Mouse (Mus musculus): ENCODE results near the gene Hsp90ab1.

Gene Hsp90ab1

DNA sequence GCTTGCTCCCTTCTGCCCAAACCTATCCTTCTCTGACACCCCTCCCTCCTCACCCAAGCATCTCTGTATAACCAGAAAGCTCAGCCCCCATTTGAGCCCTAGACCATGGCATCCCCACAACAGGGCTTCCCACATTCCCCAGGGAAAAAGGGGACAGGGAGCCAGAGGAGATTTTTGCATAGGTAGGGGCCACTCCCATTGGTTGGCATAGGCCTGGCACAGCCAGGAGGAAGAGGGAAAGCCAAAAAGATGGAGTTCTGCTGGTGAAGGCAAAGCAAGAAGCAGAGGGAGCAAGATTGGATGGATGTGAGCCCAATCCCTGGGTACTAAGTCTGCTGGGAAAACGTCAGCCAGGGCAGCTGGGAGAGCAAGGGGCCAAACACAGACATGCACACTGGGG lies 30.0 kb downstream of the Hsp90ab1 start:
- DNase-seq (ENCODE audit: low read depth, low spot score) = no peak

DNA sequence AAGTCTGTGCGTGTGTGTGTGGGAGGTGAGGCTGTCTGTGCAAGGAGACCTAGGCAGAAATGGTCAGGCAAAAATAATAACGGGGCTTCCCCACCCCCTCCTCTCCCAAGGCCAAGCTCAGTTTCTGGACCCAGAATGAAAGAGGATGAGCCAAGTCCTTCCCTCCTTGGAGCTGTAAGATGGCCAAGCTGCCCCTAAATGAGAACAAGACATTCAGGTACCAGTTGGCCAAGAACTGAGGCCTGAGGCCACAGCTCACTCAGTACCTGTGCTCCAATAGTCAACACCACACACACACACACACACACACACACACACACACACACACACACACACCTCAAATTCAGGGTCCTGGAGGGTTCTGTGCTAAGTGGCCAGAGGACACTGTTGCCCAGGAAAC lies 30.4 kb downstream of the Hsp90ab1 start:
- no peak for DNase-seq (ENCODE audit: low read depth, low spot score)

DNA sequence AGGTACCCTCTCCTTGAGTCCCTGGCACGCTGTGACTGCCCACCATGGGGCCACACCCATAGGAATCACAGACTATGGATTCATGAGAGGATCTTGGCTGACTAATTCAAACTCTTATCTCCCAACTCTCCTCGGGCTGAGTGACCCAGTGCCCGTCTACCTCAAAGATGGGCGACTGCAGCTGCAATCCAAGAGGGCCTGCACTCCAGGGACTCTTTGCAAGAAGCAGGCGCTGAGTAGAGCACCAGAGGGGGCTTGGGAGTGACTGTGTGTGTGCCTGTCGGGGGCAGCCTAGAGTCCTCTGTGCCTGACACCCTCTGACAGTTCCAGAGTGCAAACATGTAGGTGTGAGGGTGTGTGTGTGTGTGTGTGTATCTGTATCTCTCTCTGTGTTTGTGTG lies 30.9 kb downstream of the Hsp90ab1 start:
- DNase-seq (ENCODE audit: low read depth, low spot score) = no peak

DNA sequence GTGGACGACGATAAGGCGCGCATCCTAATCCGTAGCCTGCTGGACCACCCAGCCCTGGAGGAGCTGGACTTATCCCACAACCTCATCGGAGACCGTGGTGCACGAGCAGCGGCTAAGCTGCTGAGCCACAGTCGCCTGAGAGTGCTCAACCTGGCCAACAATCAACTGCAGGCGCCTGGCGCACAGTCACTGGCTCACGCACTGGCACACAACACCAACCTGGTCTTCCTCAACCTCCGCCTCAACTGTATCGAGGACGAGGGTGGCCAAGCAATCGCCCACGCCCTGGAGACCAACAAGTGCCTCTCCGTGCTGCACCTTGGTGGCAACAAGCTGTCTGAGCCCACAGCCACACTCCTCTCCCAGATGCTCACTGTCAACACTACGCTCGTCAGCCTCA lies 33.4 kb downstream of the Hsp90ab1 start:
- no peak for DNase-seq (ENCODE audit: low read depth, low spot score)

DNA sequence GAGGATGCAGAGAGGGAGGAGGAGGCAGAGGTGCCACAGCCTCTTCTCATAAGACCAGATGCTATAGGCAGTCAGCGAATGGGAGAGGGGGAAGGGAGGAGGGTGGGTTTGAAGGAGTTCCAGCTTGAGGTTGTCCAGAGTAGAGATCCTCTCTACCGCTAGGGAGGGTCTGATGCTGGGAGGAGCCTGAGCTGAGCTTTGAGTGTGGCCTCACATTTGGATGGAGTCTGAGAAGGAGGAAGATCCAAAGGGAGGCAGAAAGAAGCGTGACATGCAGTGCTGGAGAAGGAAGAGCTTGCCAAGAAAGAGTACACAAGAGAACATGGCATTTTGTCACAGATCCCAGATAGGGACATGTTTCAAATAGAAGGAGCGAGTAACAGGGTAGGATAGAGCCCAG lies 34.7 kb downstream of the Hsp90ab1 start:
- no peak for DNase-seq (ENCODE audit: low read depth, low spot score)

DNA sequence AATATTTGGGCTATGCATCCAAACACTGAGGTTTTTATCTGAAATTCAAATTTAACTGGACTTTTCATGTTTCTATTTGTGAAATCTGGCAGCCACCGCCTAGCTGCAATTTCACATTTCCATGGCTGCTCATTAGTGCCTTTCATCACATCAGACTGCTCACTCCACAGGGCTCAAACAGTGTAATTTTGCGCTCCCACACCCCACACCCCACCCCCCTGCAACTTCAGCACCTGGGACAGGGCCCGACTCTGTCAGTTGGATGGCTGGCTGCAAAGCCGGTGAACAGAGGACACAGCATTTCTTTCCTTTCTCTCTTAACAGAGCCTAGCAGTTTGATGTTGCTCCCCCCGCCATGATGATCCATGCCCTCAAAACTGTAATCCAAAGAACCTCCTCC lies 36.8 kb downstream of the Hsp90ab1 start:
- no peak for DNase-seq (ENCODE audit: low read depth, low spot score)

DNA sequence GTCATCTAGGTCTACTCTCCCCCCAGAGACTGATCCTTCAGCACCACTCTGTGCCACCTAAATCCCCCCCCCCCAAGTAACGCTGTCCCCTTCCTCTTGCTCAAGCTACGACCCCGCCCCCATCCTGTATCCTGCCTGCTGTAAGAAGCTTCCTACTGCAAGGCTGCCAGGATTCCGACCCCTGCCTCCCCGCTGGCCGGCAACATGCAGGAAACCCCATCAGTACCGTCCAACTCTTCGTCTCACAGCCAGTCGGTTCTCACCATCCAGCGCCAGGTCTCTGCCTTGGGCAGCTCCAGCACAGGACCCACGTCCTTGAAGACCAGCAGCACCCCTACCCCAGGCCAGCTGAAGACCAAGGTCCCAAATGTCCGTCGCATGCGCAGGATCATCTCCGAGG lies 40.2 kb downstream of the Hsp90ab1 start:
- no peak for DNase-seq (ENCODE audit: low read depth, low spot score)

DNA sequence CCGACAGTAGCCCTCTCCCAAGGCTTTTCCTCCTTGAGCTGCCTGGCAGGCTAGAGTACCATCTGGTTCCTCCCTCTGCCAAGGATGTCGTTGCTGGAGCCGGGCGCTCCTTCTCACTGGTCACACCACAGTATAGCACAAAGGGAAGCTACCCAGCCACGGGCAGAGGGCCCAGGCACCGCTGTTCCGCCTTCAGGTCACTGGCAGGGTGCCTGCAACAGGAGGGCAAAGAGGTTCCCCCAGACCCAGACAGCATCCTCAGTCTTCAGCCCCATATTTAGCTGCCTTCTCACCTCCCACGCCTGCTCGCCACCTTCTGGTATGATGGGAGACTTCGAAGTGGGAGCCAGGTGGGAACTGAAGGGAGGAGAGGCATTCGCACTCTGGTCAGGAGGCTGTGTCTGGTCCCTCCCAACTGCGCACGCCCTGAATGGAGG lies 42.7 kb downstream of the Hsp90ab1 start:
- DNase-seq (ENCODE audit: low read depth, low spot score) = no peak

DNA sequence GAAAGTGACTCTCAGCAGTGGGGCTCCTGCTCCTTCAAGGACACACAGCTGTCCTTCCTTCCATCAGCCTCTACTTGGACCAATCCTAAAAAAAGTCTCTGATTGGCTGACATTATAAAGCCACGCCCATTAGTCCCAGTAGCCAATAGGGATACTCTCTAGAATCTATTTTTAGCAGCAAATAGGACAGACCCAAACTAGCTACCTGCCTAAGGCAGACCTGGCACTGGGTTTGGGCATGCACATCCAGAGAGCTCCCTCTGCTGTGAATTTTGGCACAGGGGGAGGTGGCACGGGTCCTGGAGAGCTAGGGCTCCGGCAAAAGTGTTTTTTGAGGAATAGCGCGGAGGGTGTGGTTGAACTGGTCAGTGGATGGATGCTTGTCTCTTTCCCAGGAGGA lies 46.5 kb downstream of the Hsp90ab1 start:
- no peak for DNase-seq (ENCODE audit: low read depth, low spot score)

DNA sequence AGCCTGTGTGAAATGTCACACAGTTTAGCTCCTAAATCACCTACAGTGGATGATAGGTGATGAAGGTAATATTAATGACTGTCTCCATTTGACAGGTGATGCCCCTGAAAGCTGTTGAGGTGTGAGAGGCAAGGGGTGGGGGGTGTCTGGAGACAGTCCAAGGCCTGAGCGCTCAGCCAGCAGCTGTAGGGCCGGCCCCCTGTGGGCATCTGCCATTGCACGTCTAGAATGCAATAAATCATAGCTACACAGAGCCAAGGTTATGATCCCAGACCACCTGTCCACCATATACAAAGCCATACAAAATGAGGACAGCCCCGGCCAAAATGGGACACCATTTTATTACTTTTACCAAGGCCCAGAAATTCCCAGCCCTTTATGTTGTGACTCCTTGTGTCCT lies 48.1 kb downstream of the Hsp90ab1 start:
- no peak for DNase-seq (ENCODE audit: low read depth, low spot score)

DNA sequence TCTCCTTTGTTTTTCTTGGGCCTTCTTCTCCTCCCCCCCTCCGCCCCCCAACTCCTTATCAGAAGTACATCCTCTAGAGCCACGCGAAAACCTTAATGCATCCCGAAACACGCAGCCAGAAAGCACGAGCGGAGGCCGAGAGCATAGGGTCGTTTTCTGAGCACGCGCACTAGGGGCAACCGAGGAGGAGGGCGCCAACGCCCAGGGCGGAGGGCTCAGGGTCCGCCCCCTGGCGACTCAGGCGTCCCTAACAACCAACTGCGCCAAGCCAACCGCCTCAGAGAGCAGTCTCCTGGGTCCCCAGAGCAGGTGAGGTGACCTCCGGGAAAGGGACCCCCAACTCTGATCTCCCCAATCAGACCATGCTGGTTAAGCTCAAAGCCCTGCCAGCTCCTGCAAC lies 49.8 kb downstream of the Hsp90ab1 start, which contains the start of gene Tcte1:
TSS of gene Tcte1 (plus strand) at position 172 of the 400 bp plus-strand sequence.
- DNase-seq (ENCODE audit: low read depth, low spot score) = no peak

DNA sequence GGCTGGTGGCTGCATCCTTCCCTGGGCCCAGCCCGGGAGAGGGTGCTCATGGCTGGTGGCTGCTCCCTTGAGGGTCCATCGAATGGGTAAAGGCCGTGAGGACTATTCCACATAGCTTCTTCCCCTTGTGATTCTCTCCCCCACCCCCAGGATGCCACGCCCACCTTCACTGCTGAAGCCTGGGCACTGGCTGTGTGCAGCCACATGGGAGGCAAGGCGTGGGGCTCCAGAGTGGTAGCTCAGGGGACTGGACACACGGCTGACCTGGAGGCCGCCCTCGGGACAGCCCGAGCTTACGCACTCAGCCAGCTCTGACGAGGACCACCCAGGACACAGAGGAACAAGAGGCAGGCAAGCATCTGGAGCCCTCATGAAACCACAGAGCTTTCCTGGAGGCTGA lies 52.9 kb downstream of the Hsp90ab1 start:
- no peak for DNase-seq (ENCODE audit: low read depth, low spot score)

DNA sequence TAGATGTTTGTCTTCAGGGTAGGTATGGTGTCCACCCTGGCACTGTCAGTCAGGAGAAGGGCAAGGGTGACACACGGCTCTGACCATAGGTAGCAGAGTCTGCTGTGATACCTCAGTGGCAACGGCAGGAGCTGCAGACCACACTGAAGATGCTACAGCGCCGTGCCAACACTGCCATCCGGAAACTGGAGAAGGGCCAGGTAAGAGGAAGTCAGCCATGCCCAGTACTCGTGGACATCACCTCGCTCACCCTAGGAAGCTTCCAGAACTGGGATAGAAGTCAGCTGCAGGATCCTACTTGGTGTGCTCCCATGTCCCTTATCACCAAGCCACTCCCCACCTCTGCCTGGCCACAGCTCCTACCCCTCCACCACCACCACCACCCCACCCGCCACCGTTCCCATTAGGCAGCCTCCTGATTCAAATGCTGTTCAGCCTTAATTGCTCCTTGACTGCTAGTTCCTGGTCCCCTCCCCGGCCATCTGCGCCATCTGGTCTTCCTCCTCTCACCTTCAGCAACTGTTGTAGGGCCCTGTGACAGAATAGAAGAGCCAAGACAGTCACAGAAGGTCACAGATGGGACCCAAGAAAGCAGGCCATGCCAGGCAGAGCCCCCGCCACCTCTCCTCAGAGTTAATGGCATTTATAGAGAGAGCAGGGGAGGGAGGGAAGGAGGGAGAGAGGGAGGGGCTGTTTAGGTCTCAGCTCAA lies 54.1 kb downstream of the Hsp90ab1 start:
- DNase-seq (ENCODE audit: low read depth, low spot score) = no peak

Data from c-Kit-negative CD71-positive TER-119-positive erythroid progenitor cells, embryonic 14.5 days (primary cell).